Mouse (Mus musculus): Measurements from ENCODE around the gene Ccnf.

Ccnf gene

GRCm38 (mm10) chr17:24203068-24203467, 48.2 kb downstream of the Ccnf start:
- DNase-seq (ENCODE audit: low read depth, low spot score) = no peak

GRCm38 (mm10) chr17:24201092-24201491, 50.2 kb downstream of the Ccnf start:
- DNase-seq (ENCODE audit: low read depth, low spot score) = no peak

- DNase-seq (ENCODE audit: low read depth, low spot score) = no peak
Measured at GRCm38 (mm10) chr17:24199741-24200140, 51.5 kb downstream of the Ccnf start.

- no peak for DNase-seq (ENCODE audit: low read depth, low spot score)
Measured at GRCm38 (mm10) chr17:24199252-24199651, 52.0 kb downstream of the Ccnf start.

DNA sequence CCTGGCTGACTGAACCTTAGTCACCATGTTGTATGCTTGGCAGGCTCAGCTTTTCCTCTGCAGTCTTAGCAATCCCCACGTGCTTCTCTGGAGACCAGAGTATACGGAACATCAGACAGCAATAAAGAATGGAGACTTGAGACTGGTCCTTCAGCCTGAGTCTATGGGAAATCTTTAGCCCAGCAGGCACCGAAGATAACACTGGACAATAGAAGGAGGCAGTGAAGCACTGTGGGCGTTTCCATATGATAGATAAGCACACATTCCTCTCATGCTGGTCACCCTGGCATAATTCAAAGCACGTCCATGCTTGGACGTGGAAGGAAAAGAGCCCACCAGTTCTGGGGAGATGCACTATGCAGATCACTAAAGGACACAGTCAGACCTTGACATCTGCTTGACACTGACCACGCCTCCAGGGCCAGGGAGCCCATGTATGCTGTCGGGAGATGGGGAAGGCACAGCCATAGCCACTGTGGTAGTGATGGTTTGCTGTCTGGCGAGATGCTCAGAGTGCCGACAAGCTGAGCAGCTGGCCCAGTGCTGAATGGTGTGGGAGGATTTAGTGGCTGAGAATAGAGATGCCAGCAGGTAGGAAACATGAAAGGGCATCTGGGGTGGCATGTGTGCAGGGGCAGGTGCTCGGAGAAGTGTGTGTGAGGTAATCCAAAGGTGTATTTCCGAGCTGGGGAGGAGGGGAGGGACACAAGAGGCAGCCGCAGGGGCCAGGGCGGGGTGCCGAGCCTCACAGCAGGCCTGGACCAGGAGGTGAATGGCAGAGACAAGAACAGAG, 54.1 kb downstream of the Ccnf start:
- DNase-seq (ENCODE audit: low read depth, low spot score) = no peak

DNA sequence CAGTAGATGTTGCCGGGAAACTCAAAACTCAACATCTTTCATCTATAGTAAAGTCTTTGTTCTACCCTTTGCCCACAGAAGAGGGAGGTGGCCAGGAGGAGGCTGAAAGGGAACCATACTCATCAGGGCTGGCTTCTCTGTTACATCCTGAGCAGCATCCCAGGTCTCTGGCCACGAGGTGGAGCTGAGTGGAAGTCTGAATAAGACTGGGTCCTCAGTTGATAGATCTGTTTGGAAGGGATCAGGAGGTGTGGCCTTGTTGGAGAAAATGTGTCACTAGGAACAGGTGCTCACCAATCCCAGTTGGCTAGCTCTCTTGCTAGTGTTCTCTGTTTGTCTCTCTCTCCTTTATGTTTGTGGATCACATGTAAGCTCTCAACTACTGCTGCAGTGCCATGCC, 55.9 kb downstream of the Ccnf start:
- DNase-seq (ENCODE audit: low read depth, low spot score) = no peak

- DNase-seq (ENCODE audit: low read depth, low spot score) = no peak
Measured at GRCm38 (mm10) chr17:24193769-24194168, 57.5 kb downstream of the Ccnf start.

- DNase-seq (ENCODE audit: low read depth, low spot score) = no peak
Measured at GRCm38 (mm10) chr17:24193268-24193667, 58.0 kb downstream of the Ccnf start.

DNA sequence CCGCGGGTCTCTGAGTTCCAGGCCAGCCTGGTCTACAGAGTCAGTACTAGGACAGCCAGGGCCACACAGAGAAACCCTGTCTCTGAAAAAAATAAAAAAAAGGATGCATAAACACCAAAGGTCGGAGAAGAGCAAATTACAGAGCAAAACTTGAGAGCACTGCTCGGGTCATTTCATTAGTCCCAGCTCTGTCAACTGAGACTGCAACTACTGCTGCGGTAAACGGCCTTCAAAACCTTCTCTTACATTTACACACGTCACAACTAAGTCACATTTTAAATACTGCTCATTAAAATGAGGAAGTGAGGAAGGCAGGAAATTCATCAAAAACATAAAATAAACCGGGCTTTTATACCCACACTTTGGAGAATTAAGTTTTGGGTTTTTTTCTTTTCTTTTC, 58.4 kb downstream of the Ccnf start:
- DNase-seq (ENCODE audit: low read depth, low spot score) = no peak

DNA sequence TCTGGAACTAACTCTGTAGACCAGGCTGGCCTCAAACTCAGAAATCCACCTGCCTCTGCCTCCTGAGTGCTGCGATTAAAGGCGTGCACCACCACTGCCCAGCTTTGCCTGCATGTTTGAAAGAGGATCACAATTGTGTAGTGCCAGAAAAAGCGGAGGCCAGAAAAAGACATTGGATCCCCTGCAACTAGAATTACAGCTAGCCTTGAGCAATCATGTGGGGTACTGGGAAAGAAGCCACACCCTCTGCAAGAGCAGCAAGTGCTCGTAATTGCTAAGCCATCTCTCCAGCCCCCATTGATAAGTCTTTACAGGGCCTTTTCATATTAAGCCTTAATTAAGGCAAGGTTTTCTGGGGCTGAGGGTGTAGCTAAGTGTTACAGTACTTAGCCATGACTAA, 59.8 kb downstream of the Ccnf start:
- no peak for DNase-seq (ENCODE audit: low read depth, low spot score)

DNA sequence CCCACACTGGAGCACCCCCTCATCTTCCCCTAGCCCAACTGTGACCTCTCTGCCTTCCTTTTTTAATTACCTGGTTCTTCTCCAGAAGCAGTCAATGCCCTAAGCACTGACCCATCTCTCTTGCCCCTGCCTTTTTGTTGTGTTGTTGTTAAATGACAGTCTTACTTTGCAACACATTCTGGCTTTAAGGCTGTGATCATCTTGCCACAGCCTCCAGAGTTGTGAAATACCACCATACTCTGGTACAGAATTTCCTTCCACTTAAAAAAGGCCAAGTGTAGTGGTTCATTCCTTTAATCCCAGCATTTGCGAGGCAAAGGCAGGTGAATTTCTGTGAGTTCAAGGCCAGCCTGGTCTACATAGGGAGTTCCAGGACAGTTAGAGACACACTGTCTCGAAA, 60.4 kb downstream of the Ccnf start:
- no peak for DNase-seq (ENCODE audit: low read depth, low spot score)

DNA sequence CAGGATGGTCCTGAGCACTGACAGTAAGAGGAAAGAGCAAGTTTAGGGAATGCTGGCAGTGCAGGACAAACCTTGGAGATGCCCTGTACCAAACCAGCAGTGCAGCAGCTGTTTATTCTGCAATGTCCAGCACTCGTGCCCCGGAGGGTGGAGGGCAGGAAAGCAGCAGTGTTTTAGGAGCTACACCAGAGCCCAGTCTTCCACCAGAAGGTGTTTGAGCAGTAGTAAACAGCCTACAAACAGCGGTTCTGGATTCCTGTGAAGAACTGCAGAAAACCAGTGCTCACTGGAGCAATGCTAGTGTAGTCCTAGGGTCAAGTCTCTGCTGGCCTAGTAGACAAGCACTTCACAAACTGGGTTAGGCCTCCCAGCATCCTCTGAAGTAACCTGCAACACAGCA, 77.0 kb downstream of the Ccnf start:
- no peak for DNase-seq (ENCODE audit: low read depth, low spot score)

GRCm38 (mm10) chr17:24173423-24173822, 77.9 kb downstream of the Ccnf start:
- peak; percentile 76 for DNase-seq (ENCODE audit: low read depth, low spot score)

Measured in CD4-positive helper T cell, adult 2 months (primary cell).